Mouse (Mus musculus) forebrain, embryonic 12.5 days (tissue): ENCODE measurements around the gene Olfr584. TPM values are rescaled to one million over a fixed set of nuclear protein-coding genes. Genes with fewer than 3 reads are reported as not detected.

Source experiments
- ATAC-seq: fragments of 200-750 bp; cut with Nextera tagmentation; 2 replicates; pipeline ENCODE4 v1.8.0; 2017; ENCODE audit warnings: moderate TSS enrichment; ENCODE audit not compliant: low FRiP score
- H3K27ac ChIP-seq: fragments of 300-500 bp; sonication (generic); 2 replicates; pipeline ENCODE4 v1.5.1; 2016; ENCODE audit warnings: mild to moderate bottlenecking
- H3K27me3 ChIP-seq: fragments of 300-500 bp; sonication (generic); 2 replicates; pipeline ENCODE4 v1.6.1; 2016; ENCODE audit warnings: mild to moderate bottlenecking
- H3K36me3 ChIP-seq: fragments of 300-500 bp; sonication (generic); replicated peaks from 2 replicates; pipeline ENCODE4 v1.6.1; 2016; ENCODE audit warnings: mild to moderate bottlenecking
- H3K4me1 ChIP-seq: fragments of 300-500 bp; sonication (generic); 2 replicates; pipeline ENCODE4 v1.6.1; 2016
- H3K4me2 ChIP-seq: fragments of 300-500 bp; sonication (generic); 2 replicates; pipeline ENCODE4 v1.6.1; 2016; ENCODE audit warnings: mild to moderate bottlenecking, moderate library complexity
- H3K4me3 ChIP-seq: fragments of 300-500 bp; sonication (generic); replicated peaks from 2 replicates; pipeline ENCODE4 v1.5.1; 2016; ENCODE audit warnings: mild to moderate bottlenecking
- H3K9ac ChIP-seq: fragments of 300-500 bp; sonication (generic); 2 replicates; pipeline ENCODE4 v1.6.1; 2016; ENCODE audit warnings: mild to moderate bottlenecking
- H3K9me3 ChIP-seq: fragments of 300-500 bp; sonication (generic); 2 replicates; pipeline ENCODE4 v1.6.1; 2016
- WGBS: fragments of 180-500 bp; shearing (Covaris S2); methylation state at CpG from one replicate; pipeline ENCODE4 v1.1.7; 2016; 5-methylcytosine and 5-hydroxymethylcytosine counted together
- polyA plus RNA-seq: library from polyadenylated mRNA; unstranded; fragments of >200 nt; fragmentation: Nextera tagmentation; extraction: Ambion mirVana; gene quantifications from 2 replicates; pipeline ENCODE4 v1.2.1, GENCODE M21; 2016

The Olfr584 gene
- polyA plus RNA-seq: not detected in 2 replicates

DNA sequence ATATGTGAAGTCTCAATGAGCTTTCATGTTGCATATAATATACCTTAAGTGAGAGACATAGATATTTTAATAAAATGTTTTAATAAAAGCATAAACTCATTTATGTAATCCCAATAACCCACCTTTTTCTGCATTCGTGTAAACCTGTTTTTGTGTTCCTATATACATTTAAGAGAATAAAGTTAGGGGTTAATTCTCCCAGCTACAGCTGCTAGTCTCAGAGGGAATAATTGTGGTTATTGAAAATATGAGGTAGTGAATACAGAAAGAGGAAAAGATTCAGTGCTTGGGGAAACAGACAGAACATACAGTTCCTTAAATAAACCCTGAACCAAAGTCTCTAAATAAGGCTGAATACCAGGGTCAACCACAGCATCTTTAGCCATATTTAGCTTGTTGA lies at the start of gene Olfr584:
TSS of gene Olfr584 (plus strand) at position 301 of the 400 bp plus-strand sequence.
- Histone ChIP-seq H3K27ac (no peak within 1 kb of the TSS), H3K4me2 (no peak within 1 kb of the TSS), H3K9ac (no peak within 1 kb of the TSS), H3K36me3 (no peaks in the 10 kb centered on the region), H3K9me3 (peaks cover 9% of the 10 kb centered on the region; the same call in 1 of the 2 replicates), H3K4me3 (no peak within 1 kb of the TSS), H3K4me1 (no peaks in the 10 kb centered on the region), H3K27me3 (no peaks in the 10 kb centered on the region)
- WGBS: 76% methylated on average over 1 of the region's 1 CpGs
- no peak for ATAC-seq

DNA sequence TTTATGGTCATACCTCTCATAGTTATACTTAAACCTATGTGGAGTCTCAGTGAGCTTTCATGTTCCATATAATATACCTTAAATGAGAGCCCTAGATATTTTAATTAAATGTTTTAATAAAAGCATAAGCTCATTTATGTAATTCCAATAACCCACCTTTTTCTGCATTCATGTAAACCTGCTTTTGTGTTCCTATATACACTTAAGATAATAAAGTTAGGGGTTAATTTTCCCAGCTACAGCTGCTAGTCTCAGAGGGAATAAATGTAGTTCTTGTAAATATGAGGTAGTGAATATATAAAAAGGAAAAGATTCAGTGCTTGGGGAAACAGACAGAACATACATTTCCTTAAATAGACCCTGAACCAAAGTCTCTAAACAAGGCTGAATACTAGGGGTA lies 44.0 kb upstream of the Olfr584 start, which contains the start of gene Olfr582:
TSS of gene Olfr582 (plus strand) at position 301 of the 400 bp plus-strand sequence.
- no peaks in the 10 kb centered on the region for H3K27me3 ChIP-seq
- ATAC-seq: no peak
- H3K27ac ChIP-seq: no peak within 1 kb of the TSS
- H3K4me1 ChIP-seq: no peaks in the 10 kb centered on the region
- H3K9ac ChIP-seq: no peak within 1 kb of the TSS
- no peak within 1 kb of the TSS for H3K4me2 ChIP-seq
- no peaks in the 10 kb centered on the region for H3K36me3 ChIP-seq
- no peaks in the 10 kb centered on the region for H3K9me3 ChIP-seq
- H3K4me3 ChIP-seq: no peak within 1 kb of the TSS

DNA sequence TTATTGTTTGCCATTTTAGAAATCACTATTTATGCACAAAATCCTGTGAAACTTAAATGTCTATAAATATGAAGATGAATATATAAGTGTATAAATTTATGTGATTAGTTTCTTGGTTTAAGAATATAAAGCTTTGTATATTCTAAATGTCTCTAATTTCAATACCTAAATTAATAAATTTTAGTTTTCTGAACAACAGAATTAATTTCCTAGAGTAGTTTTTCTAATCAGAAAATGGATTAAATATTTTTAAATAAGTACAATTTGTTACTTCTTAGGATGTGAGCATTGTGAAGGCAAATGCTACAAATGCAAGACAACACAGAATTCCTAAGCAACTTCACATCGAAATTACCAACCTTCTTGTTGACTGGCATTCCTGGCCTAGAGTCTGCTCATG lies 30.7 kb upstream of the Olfr584 start, which contains the start of gene Olfr583:
TSS of gene Olfr583 (plus strand) at position 301 of the 400 bp plus-strand sequence.
- Histone ChIP-seq H3K4me1 (no peaks in the 10 kb centered on the region), H3K36me3 (no peaks in the 10 kb centered on the region), H3K9me3 (no peaks in the 10 kb centered on the region), H3K4me2 (no peak within 1 kb of the TSS), H3K27me3 (no peaks in the 10 kb centered on the region), H3K27ac (no peak within 1 kb of the TSS), H3K9ac (no peak within 1 kb of the TSS), H3K4me3 (no peak within 1 kb of the TSS)
- WGBS: 93% methylated on average over 1 of the region's 1 CpGs
- ATAC-seq: no peak

DNA sequence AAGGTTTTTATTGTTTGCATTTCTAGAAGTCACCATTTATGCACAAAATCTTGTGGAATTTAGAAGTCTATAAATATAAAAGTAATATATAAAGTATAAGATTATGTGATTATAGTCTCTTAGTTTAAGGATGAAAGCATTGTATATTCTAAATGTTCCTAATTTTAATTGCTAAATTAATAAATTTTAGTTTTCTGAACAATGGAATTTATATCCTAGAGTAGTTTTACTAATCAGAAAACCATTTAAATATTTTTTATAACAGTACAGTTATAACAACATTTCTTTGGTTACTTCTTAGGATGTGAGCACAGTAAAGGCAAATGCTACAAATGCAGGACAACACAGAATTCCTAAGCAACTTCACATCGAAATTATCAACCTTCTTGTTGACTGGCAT lies 15.7 kb downstream of the Olfr584 start, which contains the start of gene Olfr585:
TSS of gene Olfr585 (plus strand) at position 301 of the 400 bp plus-strand sequence.
- Histone ChIP-seq H3K4me3 (no peak within 1 kb of the TSS), H3K9ac (no peak within 1 kb of the TSS), H3K27ac (no peak within 1 kb of the TSS), H3K27me3 (no peaks in the 10 kb centered on the region), H3K9me3 (no peaks in the 10 kb centered on the region), H3K36me3 (no peaks in the 10 kb centered on the region), H3K4me2 (no peak within 1 kb of the TSS), H3K4me1 (no peaks in the 10 kb centered on the region)
- no peak for ATAC-seq
- 88% methylated on average over 1 of the region's 1 CpGs for WGBS

DNA sequence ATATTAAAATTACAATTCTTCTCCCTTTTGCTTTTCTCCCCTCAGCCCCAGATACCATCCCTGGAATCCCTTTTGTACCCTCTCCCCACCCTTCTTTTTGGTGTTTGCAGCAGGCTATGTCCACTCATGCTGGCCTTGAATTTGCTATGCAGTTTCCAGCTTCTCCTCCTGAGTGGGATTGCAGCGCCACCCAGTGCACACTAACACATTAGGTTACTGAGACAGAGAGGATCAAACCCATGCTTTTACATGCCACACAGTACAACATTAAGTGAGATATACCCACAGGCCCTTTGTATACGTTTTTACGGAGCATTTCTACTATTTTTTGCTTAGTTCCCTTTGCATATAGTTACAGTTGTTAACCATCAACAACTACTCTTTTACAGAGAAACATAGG lies 37.7 kb downstream of the Olfr584 start:
- Histone ChIP-seq H3K27ac (no peak overlapping the region), H3K36me3 (no peaks in the 10 kb centered on the region), H3K4me2 (no peak overlapping the region), H3K9me3 (no peaks in the 10 kb centered on the region), H3K27me3 (no peaks in the 10 kb centered on the region), H3K4me3 (no peak overlapping the region), H3K9ac (no peak overlapping the region), H3K4me1 (no peaks in the 10 kb centered on the region)
- WGBS: 47% methylated on average over 3 of the region's 3 CpGs
- no peak for ATAC-seq

DNA sequence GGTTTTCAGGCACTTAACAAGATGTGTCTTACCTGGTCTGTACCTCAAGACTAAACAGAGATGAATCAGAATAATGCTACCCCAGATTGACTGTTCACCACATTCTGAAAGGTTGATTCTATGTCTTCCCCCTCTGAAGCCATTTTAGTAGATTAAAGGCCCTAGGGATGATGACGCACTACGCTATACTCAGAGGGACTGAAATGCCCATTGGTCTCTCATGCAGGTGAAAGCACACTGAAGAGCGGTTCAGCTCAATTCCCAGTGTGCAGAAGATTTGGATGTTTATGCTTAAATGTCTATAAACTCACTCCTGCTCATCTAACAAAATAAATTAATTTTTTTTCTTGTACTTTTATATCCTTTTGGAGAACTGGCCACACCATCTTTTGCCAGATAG lies 43.9 kb downstream of the Olfr584 start, which contains the start of gene Olfr586:
TSS of gene Olfr586 (minus strand) at position 101 of the 400 bp plus-strand sequence.
- ATAC-seq: no peak
- Histone ChIP-seq H3K9me3 (no peaks in the 10 kb centered on the region), H3K27ac (no peak within 1 kb of the TSS), H3K9ac (no peak within 1 kb of the TSS), H3K36me3 (no peaks in the 10 kb centered on the region), H3K4me2 (no peak within 1 kb of the TSS), H3K27me3 (no peaks in the 10 kb centered on the region), H3K4me3 (no peak within 1 kb of the TSS), H3K4me1 (no peaks in the 10 kb centered on the region)
- WGBS: 94% methylated on average over 3 of the region's 3 CpGs

Other genes with a start within 250 kb of the Olfr584 start
- gene Olfr566, start 223.1 kb upstream of the Olfr584 start, polyA plus RNA-seq: not detected in 2 replicates
- not detected in 2 replicates for gene Olfr568, start 204.8 kb upstream of the Olfr584 start, polyA plus RNA-seq
- gene Olfr569, start 191.0 kb upstream of the Olfr584 start, polyA plus RNA-seq: not detected in 2 replicates
- not detected in 2 replicates for gene Olfr570, start 187.3 kb upstream of the Olfr584 start, polyA plus RNA-seq
- 0.12 and 0.13 TPM in 2 replicates for gene Olfr571, start 164.3 kb upstream of the Olfr584 start, polyA plus RNA-seq
- not detected in 2 replicates for gene Olfr572, start 157.5 kb upstream of the Olfr584 start, polyA plus RNA-seq
- gene Olfr573-ps1, start 139.3 kb upstream of the Olfr584 start, polyA plus RNA-seq: not detected in 2 replicates
- not detected in 2 replicates for gene Olfr574, start 133.4 kb upstream of the Olfr584 start, polyA plus RNA-seq
- not detected in 2 replicates for gene Olfr575, start 123.1 kb upstream of the Olfr584 start, polyA plus RNA-seq
- gene Olfr576, start 119.2 kb upstream of the Olfr584 start, polyA plus RNA-seq: not detected in 2 replicates
- not detected in 2 replicates for gene Olfr577, start 105.9 kb upstream of the Olfr584 start, polyA plus RNA-seq
- not detected in 2 replicates for gene Olfr578, start 92.6 kb upstream of the Olfr584 start, polyA plus RNA-seq
- not detected in 2 replicates for gene Olfr582, start 43.9 kb upstream of the Olfr584 start, polyA plus RNA-seq
- not detected in 2 replicates for gene Olfr583, start 30.6 kb upstream of the Olfr584 start, polyA plus RNA-seq
- gene Olfr585, start 15.8 kb downstream of the Olfr584 start, polyA plus RNA-seq: not detected in 2 replicates
- gene Olfr586, start 43.8 kb downstream of the Olfr584 start, polyA plus RNA-seq: not detected in 2 replicates
- gene Olfr588-ps1, start 59.0 kb downstream of the Olfr584 start, polyA plus RNA-seq: not detected in 2 replicates
- not detected in 2 replicates for gene Olfr589, start 74.5 kb downstream of the Olfr584 start, polyA plus RNA-seq
- gene Olfr591, start 96.5 kb downstream of the Olfr584 start, polyA plus RNA-seq: not detected in 2 replicates
- gene Olfr592, start 102.9 kb downstream of the Olfr584 start, polyA plus RNA-seq: not detected in 2 replicates
- not detected in 2 replicates for gene Olfr593, start 130.0 kb downstream of the Olfr584 start, polyA plus RNA-seq
- not detected in 2 replicates for gene Olfr594, start 135.1 kb downstream of the Olfr584 start, polyA plus RNA-seq
- gene Usp17ld, start 170.6 kb downstream of the Olfr584 start, polyA plus RNA-seq: not detected in 2 replicates
- gene Olfr596, start 223.8 kb downstream of the Olfr584 start, polyA plus RNA-seq: not detected in 2 replicates
- gene Olfr597, start 234.4 kb downstream of the Olfr584 start, polyA plus RNA-seq: 0.20 TPM in 1 of 2 replicates, not detected in the other
- not detected in 2 replicates for gene Olfr598, start 241.7 kb downstream of the Olfr584 start, polyA plus RNA-seq